Mouse (Mus musculus) CD8-positive naive resting alpha-beta T cell, adult 2 months (primary cell): ENCODE measurements around the gene Vps4b.

Experiments used
- DNase-seq, 2 experiments: peaks; one replicate each; pipeline ENCODE4 v3.0.0; 2022; ENCODE audit warnings: low read depth in 2 of 2, low spot score in 2 of 2

The Vps4b gene

GRCm38 (mm10) chr1:106796542-106796924 lies at the start of gene Vps4b:
Vps4b (minus strand) TSS chr1:106796728.
- peak; percentile 88 to 92 for DNase-seq

- DNase-seq, result no peak
These were observed 32.3 kb upstream of the Vps4b start for GRCm38 (mm10) chr1:106828784-106829183.

GRCm38 (mm10) chr1:106822297-106822696 lies 25.8 kb upstream of the Vps4b start:
- no peak for DNase-seq

- DNase-seq, result peak in 1 of 2 experiments; percentile 10
These were observed 21.8 kb upstream of the Vps4b start for GRCm38 (mm10) chr1:106818323-106818722.

GRCm38 (mm10) chr1:106816766-106817165 lies 20.2 kb upstream of the Vps4b start:
- DNase-seq, result no peak

- no peak for DNase-seq
These were observed 18.7 kb upstream of the Vps4b start for GRCm38 (mm10) chr1:106815265-106815664.

- no peak for DNase-seq
These were observed 18.3 kb upstream of the Vps4b start for GRCm38 (mm10) chr1:106814864-106815263.

- no peak for DNase-seq
These were observed 3.4 kb upstream of the Vps4b start for GRCm38 (mm10) chr1:106799931-106800330.

- no peak for DNase-seq
These were observed 2.9 kb upstream of the Vps4b start for GRCm38 (mm10) chr1:106799406-106799805.

GRCm38 (mm10) chr1:106796987-106797779 lies 655 bp upstream of the Vps4b start:
- DNase-seq, result no peak

GRCm38 (mm10) chr1:106795634-106796541 lies 640 bp downstream of the Vps4b start:
- no peak for DNase-seq

- DNase-seq, result no peak
These were observed 21.6 kb downstream of the Vps4b start for GRCm38 (mm10) chr1:106774896-106775295.

GRCm38 (mm10) chr1:106774092-106774491 lies 22.4 kb downstream of the Vps4b start:
- DNase-seq, result no peak

- DNase-seq, result no peak
These were observed 27.8 kb downstream of the Vps4b start for GRCm38 (mm10) chr1:106768773-106769172.

GRCm38 (mm10) chr1:106765771-106766170 lies 30.8 kb downstream of the Vps4b start:
- no peak for DNase-seq

GRCm38 (mm10) chr1:106764846-106765245 lies 31.7 kb downstream of the Vps4b start:
- no peak for DNase-seq

- DNase-seq, result no peak
These were observed 32.2 kb downstream of the Vps4b start for GRCm38 (mm10) chr1:106764281-106764680.

- no peak for DNase-seq
These were observed 35.8 kb downstream of the Vps4b start for GRCm38 (mm10) chr1:106760750-106761149.

GRCm38 (mm10) chr1:106759572-106760435 lies 36.7 kb downstream of the Vps4b start, which contains the start of gene Kdsr:
Kdsr (minus strand) TSS chr1:106759727.
- peak; percentile 97 for DNase-seq

GRCm38 (mm10) chr1:106758734-106759571 lies 37.6 kb downstream of the Vps4b start:
- DNase-seq, result peak; percentile 32 to 46
